Mouse (Mus musculus): ENCODE data around the gene Gm49661.

Gene Gm49661

DNA sequence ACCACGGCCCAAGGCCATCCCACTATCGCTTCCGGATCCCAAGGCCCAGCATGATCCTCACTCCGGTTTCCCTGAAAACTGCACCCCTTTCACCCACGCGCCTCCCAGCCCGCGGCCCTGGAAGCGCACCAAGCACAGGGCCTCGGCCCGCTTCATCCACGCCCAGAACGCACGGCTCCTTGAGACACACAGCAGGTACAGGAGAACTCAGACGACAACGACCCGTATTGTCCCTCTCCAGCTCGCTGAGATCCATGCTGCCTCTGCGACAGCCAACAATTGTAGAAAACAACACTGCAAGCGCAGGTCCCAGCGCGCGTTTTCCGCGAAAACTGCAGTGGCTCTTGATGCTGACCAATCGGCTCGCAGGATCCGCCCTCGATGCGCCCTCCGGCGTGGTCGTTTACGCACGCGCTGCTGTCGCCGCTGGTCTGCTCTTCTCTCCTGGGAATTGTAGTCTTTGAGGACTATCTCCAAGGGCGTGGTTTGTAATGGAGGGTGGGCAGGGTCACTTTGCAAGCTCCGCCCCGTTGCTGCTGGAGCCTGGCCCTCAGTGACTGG is 3.4 kb downstream of the Gm49661 start:
- DNase-seq: peak; percentile 90

DNA sequence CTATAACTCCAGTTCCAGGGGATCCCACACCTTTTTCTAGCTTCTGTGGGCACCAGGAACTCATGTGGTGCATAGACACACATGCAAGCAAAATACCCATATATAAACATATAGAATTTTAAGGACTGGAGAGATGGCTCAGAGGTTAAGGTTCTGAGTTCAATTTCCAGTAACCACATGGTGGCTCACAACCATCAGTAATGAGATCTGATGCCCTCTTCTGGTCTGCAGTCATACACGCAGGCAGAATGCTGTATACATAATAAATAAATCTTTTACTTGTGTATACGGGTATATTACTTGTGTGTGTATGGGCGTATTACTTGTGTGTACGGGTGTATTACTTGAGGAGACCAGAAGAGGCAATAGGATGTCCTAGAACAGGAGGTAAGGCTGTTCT is 5.3 kb downstream of the Gm49661 start:
- DNase-seq: no peak

DNA sequence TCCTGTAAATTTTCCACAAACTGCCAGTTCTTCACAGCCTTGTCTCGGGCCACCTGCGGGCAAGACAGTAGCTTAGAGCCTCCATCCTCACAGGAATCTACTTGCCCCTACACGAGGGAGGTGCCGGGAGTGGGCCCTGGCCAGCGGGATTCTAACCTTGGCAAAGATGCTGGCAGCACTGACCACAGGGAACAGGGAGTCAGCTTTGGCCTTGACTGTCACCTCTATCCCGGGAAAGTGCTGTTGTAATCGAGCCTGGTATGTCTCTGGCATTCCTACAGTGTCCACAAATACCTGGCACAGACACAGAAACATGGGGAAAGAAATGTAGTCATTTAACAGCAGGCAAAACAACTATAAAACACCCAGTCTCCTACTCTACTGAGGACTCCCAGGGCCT is 9.4 kb downstream of the Gm49661 start:
- no peak for DNase-seq

DNA sequence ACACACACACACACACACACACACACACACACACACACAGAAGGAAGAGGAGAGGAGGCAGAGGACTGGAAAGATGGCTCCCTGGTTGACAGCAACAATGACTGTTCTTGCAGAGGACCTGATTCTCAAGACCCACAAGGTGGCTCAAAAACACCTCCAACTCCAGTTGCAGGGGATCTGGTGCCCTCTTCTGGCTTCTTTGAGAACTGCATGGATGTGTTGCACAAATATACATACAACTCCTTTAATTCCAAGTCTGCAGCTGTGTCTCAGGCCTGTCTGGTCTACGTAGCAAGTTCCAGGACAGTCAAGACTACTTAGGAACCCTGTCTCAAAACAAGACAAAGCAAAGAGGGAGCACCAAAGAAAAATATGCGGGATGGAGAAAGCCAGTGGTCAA is 12.5 kb downstream of the Gm49661 start:
- DNase-seq: peak; percentile 78

DNA sequence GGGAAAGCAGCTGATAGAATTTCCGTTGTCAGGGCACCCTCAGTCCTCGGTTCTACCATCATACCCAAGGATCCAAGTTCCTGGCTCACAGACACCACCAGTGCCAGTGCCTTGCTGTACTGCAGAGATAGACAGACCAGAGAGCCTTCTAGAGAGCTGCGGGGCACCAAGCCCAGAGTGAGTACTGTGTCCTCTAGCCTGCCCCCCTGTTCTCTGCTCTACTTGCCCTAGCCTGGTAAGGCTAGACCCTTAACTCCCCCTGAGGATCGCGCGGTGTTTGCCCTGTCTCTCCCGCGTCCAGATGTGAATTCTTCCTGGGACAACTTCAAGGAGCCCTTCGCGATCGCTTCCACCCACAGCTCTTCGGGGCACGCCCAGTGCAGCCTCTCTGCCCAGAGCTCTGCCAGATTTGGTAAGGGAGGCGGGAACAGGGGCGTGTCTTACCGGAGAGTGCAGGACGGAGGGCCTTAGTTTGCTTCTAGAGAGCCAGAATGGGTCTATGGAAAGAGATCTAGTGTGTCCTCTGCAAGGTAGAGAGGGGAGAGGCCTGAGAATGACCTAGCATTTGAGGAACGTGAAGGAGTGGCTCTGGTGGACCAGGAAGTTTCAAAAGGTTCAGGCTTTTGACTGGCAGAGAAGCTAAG is 16.5 kb downstream of the Gm49661 start:
- peak; percentile 29 for DNase-seq

DNA sequence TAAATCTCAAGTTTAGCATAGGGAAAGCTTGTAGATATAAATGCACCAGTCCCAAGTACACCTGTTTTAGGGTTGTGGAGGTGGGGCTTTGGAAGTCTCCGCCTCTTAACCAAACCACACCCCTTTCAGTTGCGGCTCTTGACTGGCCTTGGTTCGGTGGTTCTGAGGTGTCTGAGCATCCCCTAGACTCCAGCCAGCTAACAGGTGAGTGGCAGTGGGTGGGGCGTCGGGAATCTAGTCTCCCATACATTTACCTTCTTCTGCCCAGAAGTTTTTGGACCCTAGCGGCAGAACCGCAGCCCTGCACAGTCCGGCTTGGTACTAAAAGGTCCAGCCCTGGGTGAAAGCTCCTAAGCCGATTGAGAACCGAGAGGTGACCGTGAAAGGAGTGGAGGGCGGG is 19.5 kb downstream of the Gm49661 start:
- DNase-seq: no peak

DNA sequence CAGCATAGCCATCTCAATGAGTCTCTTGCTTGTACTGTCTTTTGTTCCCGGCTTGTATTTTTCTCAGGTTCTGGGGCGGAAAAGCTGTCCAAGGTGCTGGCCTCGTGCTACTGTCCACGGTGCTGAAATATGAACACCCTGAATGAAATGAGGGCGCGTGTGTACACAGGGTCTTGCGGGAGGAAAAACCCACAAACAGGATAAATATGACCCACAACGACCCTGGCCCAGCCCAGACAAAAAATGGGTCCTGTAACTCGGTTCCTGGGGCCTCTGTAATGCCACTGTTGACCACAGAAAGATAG is 22.0 kb downstream of the Gm49661 start:
- DNase-seq: peak; percentile 37

DNA sequence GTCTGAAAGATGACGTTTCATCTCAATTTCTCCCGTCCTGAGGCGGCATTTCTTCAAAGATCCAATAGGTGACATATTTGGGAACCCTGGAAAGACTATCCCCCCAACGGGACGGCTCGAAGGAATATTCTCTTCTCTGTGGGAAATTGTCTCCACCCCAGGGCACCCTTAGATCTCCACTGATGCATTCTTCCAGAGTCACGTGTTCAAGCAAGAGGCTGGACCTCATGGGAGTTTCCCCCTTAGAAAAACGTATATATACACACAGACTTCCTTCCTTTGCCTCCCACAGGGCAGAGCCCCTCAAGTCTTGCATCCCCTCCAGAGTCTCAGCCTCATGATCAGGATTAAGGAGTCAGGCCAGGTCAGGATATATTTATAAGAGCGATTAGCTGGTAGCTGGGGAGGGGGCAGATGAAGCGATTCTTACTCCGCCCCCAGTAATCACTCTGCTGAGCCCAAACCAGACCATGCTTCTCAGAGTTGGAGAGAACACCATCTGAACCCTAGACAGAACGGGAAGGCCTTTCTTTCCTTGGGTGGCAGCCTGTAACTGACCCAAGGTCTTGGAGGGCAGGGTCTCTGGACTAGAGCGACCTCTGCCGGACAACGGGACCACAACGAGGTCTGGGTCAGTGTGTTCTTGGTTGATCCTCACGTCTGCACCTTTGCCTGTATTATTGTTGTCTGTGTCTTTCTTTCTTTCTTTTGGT is 22.5 kb downstream of the Gm49661 start, which contains the start of gene Rtbdn:
Gene Rtbdn (plus strand): TSS at position 464 of the 713 bp plus-strand sequence.
- no peak for DNase-seq

DNA sequence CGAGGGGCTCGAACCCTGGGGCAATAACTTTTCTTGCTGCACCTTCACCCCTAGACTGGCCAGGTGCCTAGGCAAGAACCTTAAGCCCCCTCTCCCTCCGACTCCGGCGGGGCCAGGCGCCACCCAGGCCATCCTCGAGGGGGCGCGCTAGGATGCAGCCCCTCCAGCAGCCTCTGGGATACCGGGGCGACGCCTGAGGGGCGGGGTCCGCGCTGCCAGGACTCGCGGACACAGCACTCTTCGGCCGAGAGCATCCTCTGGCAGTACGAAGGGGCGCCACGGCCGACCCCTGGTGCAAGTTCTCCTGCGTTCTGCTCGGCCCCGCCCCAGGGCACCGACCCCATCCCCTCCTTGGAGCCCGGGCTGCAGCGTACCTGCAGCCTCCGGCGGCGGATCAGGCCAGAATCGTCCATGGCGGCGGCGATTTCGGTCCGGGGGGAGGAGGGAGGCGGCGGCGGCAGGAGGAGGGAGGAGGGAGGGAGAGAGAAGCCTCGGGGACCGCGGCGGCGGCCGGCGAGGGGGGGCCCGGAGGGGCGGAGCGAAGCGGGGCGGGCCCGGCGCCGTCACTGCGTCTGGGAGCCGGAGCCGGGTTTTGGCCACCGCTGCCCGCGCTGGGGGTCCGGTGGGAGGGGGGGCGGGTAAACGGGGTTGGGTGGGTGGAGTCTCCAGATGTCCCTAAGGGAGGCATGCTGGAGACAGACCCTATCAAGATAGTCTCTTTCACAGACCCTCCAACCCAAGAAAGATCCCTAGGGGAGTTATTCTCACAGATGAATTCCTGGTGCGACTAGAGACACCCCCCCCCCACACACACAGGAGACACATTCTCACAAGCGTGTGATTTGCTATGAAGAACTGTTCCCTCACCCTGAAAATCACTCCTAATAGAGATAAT is 23.4 kb downstream of the Gm49661 start:
- DNase-seq: peak; percentile 26

DNA sequence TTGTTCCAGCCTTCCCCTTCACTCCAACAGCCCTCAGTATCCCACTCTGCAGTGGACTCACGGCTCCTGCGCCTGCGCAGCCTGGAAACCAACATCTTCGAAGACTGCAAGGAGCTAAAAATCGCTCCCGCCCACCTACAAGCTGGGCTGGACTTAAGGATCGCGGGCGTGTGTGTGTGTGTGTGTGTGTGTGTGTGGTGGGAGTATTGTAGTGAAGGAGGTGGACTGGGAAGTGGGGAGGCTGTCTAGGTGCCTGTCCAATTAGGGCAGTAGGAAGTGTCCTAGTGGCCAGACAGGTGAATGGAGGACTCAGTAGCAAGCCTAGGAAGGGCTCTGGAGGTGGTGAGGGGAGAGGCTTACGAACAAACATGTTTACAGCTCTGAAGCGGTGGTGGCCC is 24.0 kb downstream of the Gm49661 start:
- DNase-seq: no peak

DNA sequence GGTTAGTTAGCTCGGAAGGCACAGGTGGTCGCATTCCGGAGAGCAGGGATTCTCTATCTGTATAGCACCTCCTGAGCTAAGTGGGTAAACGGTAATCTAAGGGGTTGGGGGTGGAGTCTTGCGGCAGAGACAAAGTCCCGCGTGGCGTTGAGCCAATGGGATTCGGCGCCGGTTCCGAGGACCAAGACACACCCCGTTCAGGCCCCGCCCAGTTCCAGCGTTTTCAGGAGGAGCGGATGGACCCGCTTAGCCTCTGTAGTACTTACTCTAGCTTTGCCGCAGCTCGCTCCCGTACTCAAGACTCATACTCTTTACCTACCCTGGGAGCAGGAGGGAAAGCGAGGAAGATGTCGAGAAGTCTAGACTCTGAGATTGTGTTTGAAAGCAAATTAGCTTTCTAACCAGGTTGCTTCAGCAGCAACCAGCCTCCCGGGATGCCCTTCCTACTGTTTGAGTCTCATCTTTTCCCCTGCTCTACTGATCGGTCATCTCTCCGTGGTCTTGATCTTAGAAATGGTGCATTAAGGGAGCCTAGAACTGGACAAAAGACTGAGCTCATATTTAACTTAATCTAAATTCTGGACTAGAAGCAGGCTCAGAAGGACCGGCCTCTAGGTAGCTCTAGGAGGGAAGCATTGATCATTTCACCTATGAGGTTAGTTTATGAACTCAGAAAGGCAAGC is 24.6 kb downstream of the Gm49661 start:
- DNase-seq: peak; percentile 63

DNA sequence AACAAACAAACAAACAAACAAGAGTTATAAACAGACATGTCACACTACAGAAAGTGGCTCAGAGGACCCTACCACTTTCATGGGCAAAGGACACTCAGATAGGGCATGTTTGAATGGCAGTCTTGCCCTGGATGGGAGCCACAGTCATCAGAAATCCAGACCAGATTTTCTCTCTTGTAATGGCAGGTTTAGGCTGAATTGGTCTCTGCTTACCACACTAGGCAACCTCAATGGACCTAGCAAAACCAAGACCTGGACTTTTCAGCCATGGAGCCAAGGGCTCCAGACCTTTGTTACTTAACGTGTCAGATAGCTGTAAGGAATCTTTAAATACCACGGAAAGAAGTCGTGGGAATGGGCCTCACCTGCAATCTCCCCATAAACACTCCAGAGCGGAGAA is 25.5 kb downstream of the Gm49661 start:
- DNase-seq: no peak

DNA sequence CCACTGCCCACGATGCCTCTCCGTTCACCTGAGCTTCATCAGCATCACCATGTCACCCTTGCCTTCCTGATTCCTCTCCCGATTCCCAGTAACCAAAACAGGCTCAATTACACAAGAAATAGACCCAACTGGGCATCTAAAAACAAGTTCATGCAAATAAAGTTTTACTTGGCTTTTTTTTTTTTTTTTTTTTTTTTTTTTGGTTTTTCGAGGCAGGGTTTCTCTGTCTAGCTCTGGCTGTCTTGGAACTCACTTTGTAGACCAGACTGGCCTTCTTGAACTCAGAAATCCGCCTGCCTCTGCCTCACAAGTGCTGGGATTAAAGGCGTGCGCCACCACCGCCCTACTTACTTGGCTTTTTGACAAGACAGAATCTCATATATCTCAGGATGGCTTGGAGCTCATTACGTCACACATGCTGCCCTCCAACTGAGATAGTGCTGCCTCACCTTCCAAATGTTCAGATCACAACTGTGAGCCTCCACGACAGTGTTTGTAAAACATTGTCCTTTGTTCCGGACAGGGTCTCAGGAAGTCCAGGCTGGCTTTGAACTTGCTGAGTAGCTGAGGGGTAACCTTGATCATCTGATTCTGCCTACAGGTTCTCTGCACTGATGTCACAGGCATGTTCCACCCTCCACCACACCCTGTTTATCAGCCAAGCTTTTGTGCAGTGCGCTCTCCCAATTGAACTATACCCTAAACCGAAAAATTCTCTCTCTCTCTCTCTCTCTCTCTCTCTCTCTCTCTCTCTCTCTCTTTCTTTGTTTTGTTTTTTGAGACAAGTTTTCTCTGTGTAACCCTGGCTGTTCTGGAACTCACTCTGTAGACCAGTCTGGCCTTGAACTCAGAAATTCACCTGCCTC is 31.4 kb downstream of the Gm49661 start:
- no peak for DNase-seq

DNA sequence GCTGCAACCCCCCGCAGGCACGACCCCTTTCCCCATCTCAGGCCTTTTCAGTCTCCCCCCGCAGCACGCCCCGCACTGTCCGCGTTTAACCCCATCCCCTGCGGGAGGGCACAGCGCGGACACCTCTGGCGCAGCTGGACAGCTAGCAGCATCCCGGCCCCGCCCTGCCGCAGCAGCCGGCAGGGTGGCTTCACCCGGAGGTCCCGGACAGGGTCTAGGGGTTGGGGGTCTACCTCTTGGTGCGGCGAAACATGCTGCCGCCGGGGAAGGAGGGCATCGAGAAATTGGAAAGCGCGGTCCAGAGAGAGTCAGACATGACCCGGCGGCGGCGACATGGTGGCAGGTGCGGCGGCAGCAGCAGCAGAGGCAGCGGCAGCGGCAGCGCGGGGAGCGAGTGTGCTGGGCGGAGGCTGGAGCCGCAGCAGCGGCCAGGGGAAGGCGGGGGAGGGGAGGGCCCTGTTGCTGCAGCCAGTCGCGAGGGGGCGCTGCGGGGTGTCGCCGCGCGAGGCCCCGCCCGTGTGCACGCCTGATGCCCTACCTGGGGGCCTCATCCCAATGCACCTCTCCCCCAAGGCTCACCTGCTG is 32.2 kb downstream of the Gm49661 start, which contains the start of gene Mast1:
Gene Mast1 (minus strand): TSS at position 398 of the 585 bp plus-strand sequence.
- DNase-seq: peak; percentile 65

DNA sequence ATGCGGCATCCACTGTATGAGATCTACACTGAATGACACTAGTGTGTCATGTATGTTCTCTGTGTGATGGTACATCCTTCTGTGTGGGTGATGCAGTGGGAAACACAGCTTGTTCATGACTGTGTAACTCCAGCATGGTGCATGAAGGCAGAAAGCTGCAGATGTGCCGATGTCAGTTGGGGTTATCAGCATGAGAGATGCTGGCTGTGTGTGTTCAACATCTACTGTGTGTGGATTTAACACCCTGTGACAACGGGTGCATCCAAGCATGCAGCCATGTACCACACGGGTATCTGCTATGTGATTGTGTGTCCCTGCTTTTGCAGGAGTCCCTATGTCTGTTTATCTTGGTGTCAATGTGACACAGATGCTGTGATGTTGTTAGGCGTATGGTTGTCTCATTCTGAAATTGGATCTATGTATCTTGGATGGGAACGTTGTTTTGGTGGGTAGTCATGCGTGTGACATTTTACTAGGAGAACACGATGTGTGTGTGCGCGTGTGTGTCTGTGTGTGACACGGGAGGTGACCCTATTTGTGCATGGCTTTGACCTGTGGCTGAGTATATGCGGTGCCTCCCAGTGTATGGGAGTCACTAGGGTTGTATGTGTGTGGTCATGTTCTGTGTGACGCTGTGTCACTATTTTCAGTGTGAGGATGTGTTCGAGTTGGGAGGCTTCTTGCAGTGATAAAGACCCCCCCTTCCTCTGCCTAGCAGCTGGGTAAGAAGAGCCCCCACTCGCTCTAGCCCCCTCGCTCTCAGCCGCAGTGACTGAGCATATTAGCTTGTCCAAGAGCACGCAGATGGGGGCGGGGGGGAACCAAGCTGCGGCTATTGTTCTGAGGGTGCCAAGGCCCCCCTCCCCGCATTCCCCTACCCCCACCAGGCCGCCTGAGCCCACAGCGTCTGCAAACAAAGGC is 32.9 kb downstream of the Gm49661 start:
- no peak for DNase-seq

DNA sequence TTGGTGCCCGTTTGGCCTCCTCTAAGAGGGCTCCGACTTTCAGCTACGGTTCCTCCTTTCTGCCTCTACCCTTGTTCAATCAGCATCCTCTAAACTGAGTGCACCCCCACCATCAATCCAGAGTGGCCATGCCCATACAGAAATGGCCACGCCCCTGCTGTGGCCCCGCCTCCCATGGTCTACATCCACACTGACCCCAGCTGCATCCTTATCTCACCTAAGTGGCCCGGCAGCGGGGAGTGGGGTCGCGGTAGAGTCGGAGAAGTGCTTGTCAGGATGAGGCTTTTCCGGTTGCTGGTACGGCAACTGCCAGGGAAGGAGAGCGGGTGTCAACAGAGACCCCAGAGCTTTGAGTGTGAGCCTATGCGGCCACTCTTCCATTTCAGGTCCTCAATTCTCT is 33.7 kb downstream of the Gm49661 start:
- DNase-seq: no peak

DNA sequence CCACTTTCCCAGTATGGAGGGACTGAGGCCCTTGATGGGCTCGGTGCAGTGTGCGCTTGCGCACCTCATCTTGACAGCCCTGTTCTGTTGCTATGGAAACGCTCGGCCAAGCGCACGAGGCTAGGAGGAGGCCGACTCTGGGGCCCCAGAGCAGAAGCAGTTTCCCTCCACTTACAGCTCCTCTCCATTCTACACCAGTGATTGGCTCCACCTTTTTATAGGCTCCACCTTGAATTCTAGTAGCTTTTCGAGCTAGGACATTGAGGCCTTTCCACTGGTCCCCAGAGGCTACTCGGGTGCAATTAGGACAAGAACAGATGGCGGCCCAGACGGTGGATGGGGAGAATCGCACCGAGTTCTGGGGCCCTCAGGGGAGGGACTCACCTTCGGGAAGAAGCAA is 34.4 kb downstream of the Gm49661 start:
- no peak for DNase-seq

DNA sequence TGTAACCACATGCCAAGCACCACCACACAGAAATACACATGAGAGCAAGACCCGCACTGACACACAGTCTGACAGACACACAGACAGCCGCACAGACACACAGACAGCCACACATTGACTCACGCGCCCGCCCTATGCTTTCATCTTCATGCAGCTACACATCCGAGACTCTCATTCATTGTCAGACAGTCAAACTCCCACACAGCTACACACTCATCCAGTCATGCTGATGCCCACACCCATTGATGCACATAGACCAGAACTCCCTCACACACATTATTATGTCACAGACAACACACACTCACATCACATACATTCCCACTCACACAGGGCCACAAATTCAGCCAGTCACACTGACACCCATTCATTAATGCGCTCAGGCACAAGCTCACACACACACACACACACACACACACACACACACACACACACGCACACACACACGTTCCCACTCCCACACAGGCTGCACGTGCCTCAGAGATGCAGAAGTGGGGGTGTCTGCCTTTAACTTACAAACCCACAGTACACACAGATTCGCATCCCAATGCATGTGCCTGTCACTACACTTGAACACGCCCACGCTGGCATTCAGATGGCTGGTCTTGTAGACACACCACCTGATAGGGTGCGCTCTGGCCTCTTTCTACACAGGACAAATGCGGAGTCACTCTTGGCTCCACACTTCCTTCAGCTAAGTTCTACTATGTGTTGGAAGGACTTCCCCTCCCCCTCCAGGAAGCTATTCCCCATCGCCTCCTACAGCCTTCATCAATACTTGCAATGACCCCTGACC is 35.3 kb downstream of the Gm49661 start:
- no peak for DNase-seq

DNA sequence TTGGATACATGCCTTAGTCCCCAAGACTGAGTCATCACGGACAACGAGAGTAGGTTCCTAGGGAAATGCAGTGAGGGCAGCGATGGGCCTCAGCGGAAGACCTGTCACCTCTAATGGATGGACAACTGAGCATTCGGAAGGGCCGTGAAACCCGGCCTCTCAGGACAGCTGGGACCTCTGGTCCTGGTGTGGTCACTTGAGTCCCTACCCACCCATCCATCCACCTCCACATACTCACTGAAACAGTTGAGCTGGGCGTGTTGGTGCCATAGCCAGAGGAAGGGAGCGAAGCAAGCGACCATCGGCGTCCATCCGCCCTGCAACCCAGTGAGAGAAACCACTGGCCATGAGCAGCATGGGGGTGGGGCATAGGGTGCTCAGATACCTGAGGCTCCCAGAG is 38.7 kb downstream of the Gm49661 start:
- no peak for DNase-seq
